Mouse (Mus musculus) spleen, adult 2 months (tissue): ENCODE data around the gene Olfr56.

Experiments
- CTCF ChIP-seq: fragments of 200-500 bp; IDR thresholded peaks from 2 replicates; pipeline ENCODE4 v1.5.1; 2011; ENCODE audit warnings: mild to moderate bottlenecking, inconsistent platforms; ENCODE audit not compliant: insufficient read depth, insufficient read length, insufficient replicate concordance; ENCODE audit errors: extremely low read depth
- POLR2A ChIP-seq: fragments of 200-500 bp; IDR thresholded peaks from 2 replicates; pipeline ENCODE4 v1.6.1; 2011; ENCODE audit warnings: low read depth, low read length, inconsistent platforms

- TF ChIP-seq CTCF (no peak), POLR2A (no peak)
Observed at GRCm38 (mm10) chr11:49092053-49092586, 113.4 kb downstream of the Olfr56 start.
